Mouse (Mus musculus) kidney, adult 2 months (tissue): ENCODE measurements around the gene Col4a2. TPM values are rescaled to one million over a fixed set of nuclear protein-coding genes. Genes with fewer than 3 reads are reported as not detected.
A peak's percentile ranks its signal among the peaks of the same experiment; 100 is the strongest.
"Not testable (repeated sequence)": the region's sequence is repeated elsewhere in the genome, so short reads cannot be mapped to it uniquely, and the experiment has no call there.

ENCODE experiments used
- DNase-seq: peaks from one replicate; pipeline ENCODE4 v3.0.0; 2021
- H3K27ac ChIP-seq: fragments of 200-500 bp; 2 replicates; pipeline ENCODE4 v1.5.1; 2012; ENCODE audit warnings: low read depth, low read length, control low read depth, inconsistent platforms; ENCODE audit not compliant: insufficient read depth
- H3K27me3 ChIP-seq: fragments of 200-500 bp; replicated peaks from 2 replicates; pipeline ENCODE4 v1.6.1; 2012; ENCODE audit warnings: mild to moderate bottlenecking, moderate library complexity, low read length, inconsistent platforms; ENCODE audit not compliant: control insufficient read depth, insufficient read depth
- H3K36me3 ChIP-seq: fragments of 200-500 bp; 2 replicates; pipeline ENCODE4 v1.6.1; 2012; ENCODE audit warnings: mild to moderate bottlenecking, moderate library complexity, low read length, inconsistent platforms; ENCODE audit not compliant: control insufficient read depth, insufficient read depth
- H3K4me1 ChIP-seq: fragments of 200-500 bp; 2 replicates; pipeline ENCODE4 v1.6.1; 2011; ENCODE audit warnings: low read length; ENCODE audit not compliant: control insufficient read depth, insufficient read depth
- H3K4me3 ChIP-seq: fragments of 200-500 bp; 2 replicates; pipeline ENCODE4 v1.5.1; 2011; ENCODE audit warnings: mild to moderate bottlenecking, low read depth, low read length, control low read depth; ENCODE audit not compliant: insufficient read depth
- CTCF ChIP-seq: fragments of 200-500 bp; conservative IDR thresholded peaks from 2 replicates; pipeline ENCODE4 v1.5.1; 2011; ENCODE audit warnings: low read depth, mild to moderate bottlenecking, control low read depth, low read length, moderate library complexity, mixed read lengths; ENCODE audit not compliant: insufficient read depth, insufficient read length
- POLR2A ChIP-seq: fragments of 200-500 bp; IDR thresholded peaks from one replicate; pipeline ENCODE4 v1.6.1; 2011; ENCODE audit warnings: low read depth, low read length, control low read depth
- WGBS: fragments of 180-500 bp; shearing (Covaris S2); methylation state at CpG from one replicate; pipeline ENCODE4 v1.1.7; 2018; 5-methylcytosine and 5-hydroxymethylcytosine counted together
- polyA plus RNA-seq: library from polyadenylated mRNA; depleted of rRNA; stranded (reverse); fragments of >200 nt; gene quantifications from 2 replicates; pipeline ENCODE4 v1.2.3, GENCODE M21; 2012; rRNA removed

The Col4a2 gene
- polyA plus RNA-seq, 1 experiment: 75.6 TPM

DNA sequence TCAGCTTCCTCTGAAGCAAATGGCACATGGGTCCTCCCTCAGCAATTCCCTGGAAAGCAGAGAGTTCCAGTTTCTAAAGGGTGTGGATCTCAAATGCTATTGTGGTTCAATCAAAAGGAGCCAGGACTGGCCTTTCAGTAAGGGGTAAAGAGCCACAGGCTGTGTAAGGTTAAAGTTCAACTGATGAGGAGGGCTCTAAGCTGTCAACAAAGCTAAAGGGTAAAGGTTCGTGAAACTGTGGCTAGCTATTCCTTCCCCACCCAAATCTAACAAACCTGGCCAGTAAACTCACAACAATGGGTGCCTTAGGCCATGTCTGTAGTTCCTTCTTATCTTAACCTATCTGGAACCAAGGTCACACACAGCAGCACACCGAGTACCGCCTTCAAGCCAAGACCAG is 169.3 kb downstream of the Col4a2 start:
- H3K36me3 ChIP-seq: no peaks in the 10 kb centered on the region
- H3K27me3 ChIP-seq: no peaks in the 10 kb centered on the region
- peaks cover 16% of the 10 kb centered on the region for H3K4me1 ChIP-seq
- H3K4me3 ChIP-seq: no peak overlapping the region
- 25% methylated on average over 3 of the region's 3 CpGs for WGBS
- no peak for TF ChIP-seq CTCF
- no peak for TF ChIP-seq POLR2A
- peak; percentile 58 for DNase-seq
- H3K27ac ChIP-seq: peak overlapping the region; percentile 42; the same call in 1 of the 2 replicates

DNA sequence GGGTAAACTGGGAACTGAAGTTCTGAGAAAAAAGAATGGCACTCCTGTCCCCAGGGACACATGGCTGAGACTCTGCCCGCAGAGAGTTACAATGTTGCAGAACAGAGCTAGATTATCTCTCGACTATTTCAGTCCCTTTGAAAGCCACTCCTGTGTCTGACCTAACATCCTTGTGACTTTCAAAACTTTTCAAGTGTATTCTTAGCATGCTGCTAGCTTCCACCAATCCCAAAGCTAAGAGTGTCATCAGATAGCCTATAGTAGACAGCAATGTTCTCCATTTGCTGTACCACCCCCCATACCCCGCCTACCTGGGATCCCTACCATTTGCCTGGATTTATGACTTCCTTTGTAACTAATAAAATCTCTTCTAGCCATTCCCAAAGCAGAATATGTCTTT is 169.9 kb downstream of the Col4a2 start:
- no peaks in the 10 kb centered on the region for H3K36me3 ChIP-seq
- peak overlapping the region; percentile 42; the same call in 1 of the 2 replicates for H3K27ac ChIP-seq
- H3K4me1 ChIP-seq: peaks cover 16% of the 10 kb centered on the region
- 53% methylated on average over 3 of the region's 3 CpGs for WGBS
- no peak for TF ChIP-seq POLR2A
- TF ChIP-seq CTCF: no peak
- no peak overlapping the region for H3K4me3 ChIP-seq
- H3K27me3 ChIP-seq: no peaks in the 10 kb centered on the region
- peak; percentile 36 for DNase-seq

DNA sequence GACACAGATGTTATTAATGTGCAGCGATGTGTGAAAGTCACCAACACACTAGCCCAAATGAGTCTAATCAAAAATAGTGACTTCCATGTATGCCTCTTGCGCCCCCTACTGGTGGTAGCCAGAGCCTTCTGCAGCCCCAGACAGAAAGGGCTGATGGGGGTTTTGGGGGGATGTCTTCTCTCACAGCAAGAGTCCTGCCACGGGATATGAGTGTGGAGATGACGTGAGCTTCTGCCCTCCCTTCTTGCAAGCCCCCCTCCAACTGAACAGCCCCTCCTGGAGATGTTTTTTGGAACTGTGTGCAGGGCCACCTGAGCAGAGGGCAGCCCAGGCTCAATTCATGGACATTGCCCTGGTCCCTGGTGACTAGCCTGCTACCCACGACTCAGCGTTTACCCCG is 173.5 kb downstream of the Col4a2 start:
- peaks cover 11% of the 10 kb centered on the region for H3K4me1 ChIP-seq
- peak; percentile 81 for DNase-seq
- no peak overlapping the region for H3K4me3 ChIP-seq
- TF ChIP-seq CTCF: peak; percentile 89
- TF ChIP-seq POLR2A: no peak
- no peaks in the 10 kb centered on the region for H3K36me3 ChIP-seq
- no peak overlapping the region for H3K27ac ChIP-seq
- 12% methylated on average over 7 of the region's 7 CpGs for WGBS
- H3K27me3 ChIP-seq: no peaks in the 10 kb centered on the region

DNA sequence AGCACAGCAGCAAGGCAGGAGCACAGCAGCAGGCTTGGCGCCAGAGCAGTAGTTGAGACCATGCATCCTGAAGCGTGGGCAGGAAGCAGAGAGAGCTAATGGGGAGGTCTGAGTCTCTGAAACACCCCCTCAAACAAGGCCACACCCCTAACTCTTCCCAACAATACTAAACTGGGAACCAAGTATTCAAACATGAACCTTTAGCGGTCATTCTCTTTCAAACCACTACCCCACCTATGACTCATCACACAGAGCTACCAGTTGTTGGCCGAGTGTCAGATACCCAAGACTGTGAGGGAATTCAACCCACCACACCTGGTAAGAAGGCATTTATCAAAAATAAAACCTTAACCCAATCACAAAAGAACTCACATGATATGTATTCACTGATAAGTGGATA is 174.6 kb downstream of the Col4a2 start:
- no peak for DNase-seq
- no peak for TF ChIP-seq POLR2A
- TF ChIP-seq CTCF: no peak
- Histone ChIP-seq H3K27ac (no peak overlapping the region), H3K4me1 (peaks cover 2% of the 10 kb centered on the region), H3K4me3 (no peak overlapping the region), H3K27me3 (no peaks in the 10 kb centered on the region), H3K36me3 (no peaks in the 10 kb centered on the region)
- 43% methylated on average over 4 of the region's 4 CpGs for WGBS

DNA sequence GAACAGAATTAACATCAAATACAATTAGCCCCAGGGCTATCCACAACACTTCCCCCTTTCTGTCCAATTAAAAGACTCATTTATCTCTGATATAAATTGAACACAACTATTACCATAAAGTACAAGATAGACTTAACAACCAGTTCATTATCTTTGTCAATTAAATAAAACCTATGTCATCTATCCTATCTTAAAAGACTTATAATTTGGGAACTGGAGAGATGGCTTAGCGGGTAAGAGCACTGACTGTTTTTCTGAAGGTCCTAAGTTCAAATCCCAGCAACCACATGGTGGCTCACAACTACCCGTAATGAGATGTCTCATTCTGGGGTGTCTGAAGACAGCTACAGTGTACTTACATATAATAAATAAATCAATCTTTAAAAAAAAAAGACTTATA is 179.7 kb downstream of the Col4a2 start:
- H3K4me1 ChIP-seq, H3K4me3 ChIP-seq, H3K27ac ChIP-seq, DNase-seq, H3K27me3 ChIP-seq, H3K36me3 ChIP-seq: not testable (repeated sequence)
- 91% methylated on average over 2 of the region's 2 CpGs for WGBS

DNA sequence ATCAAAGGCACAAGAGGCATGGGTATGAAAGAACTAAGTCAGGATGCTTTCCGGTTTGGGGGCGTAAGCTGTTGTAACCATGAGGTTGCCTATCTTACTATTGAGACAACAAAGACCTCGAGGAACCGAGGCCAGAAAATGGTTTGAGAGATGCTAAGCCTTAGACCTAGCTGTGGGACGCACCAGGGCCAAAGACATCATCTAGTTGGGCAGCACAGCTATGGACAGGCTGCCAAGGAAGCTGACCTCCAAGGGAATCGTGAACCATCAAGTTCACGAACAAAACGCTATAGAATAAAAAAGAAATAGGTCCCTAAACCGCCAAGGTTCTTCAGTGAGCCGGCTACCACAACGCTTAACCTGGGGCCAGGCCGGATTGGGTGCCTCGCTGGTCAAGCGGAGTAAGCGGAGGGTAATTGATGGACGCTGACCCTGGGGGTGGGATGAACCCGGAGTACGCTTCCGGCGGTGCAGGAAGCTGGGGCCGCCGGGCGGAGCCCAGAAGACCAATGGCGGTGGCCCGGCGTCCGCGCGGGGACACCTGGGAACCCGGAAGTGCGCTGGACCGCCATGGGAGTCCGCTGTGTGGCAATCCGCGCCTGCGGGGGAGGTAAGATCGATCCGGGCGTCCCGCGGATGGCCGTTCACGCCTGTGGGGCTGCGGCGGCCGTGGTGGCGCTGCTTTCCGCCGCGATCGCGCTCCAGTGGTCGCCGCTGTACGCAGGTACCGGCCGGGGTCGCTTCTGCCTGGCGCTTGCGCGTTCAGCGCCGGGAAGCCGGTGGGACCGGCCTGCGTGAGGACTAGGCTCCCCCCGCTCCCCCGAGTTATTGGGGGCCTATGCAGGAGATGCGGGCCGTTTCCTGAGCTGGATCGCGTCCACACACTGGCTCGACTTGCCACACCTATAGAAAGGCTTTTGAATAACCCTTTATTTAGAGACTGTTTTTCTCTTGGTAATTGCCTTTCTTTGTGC is 184.7 kb downstream of the Col4a2 start, which contains the start of gene Naxd:
TSS of gene Naxd (plus strand) at position 490 of the 974 bp plus-strand sequence.
- 3% methylated on average over 73 of the region's 73 CpGs for whole genome bisulfite sequencing
- Histone ChIP-seq H3K36me3 (no peaks in the 10 kb centered on the region), H3K4me3 (peak within 1 kb of the TSS; percentile 89), H3K27ac (peak within 1 kb of the TSS; percentile 66), H3K27me3 (no peaks in the 10 kb centered on the region), H3K4me1 (peaks cover 19% of the 10 kb centered on the region)
- TF ChIP-seq POLR2A: peak; percentile 27
- no peak for TF ChIP-seq CTCF
- peak; percentile 96 for DNase-seq

DNA sequence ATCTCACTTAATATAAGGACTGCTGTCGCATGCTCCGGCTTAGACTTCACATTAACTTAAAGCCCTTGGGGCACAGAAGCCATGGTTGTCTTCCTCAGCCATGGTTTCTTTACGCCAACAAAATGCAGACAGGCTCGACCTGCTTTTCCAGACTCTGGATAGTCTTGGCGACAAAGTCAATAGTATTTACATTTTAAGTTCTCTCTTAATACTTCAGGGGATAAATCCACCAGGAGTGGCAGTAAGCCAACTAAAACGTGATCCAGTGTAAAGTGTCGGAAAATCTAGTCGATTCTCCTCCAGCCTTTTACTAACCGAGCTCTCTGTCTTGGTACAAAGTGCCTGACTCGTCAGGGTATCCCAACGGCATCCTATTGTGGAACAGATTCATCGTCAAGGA is 185.7 kb downstream of the Col4a2 start:
- H3K4me3 ChIP-seq: peak overlapping the region; percentile 89
- H3K4me1 ChIP-seq: peaks cover 19% of the 10 kb centered on the region
- no peak for DNase-seq
- TF ChIP-seq POLR2A (no peak), CTCF (no peak)
- no peaks in the 10 kb centered on the region for H3K27me3 ChIP-seq
- WGBS: 53% methylated on average over 12 of the region's 12 CpGs
- H3K27ac ChIP-seq: no peak overlapping the region
- no peaks in the 10 kb centered on the region for H3K36me3 ChIP-seq

Other genes starting within 250 kb of the Col4a2 start
- gene Col4a1, start within 50 bp of the Col4a2 start, polyA plus RNA-seq: 216 and 304 TPM in 2 replicates
- 74.5 and 76.5 TPM in 2 replicates for gene Rab20, start 165.9 kb downstream of the Col4a2 start, polyA plus RNA-seq
- 111 and 118 TPM in 2 replicates for gene Naxd, start 184.7 kb downstream of the Col4a2 start, polyA plus RNA-seq
- 50.7 and 56.6 TPM in 2 replicates for gene Cars2, start 238.0 kb downstream of the Col4a2 start, polyA plus RNA-seq
- 12.0 and 16.3 TPM in 2 replicates for gene Ing1, start 242.8 kb downstream of the Col4a2 start, polyA plus RNA-seq